Mouse (Mus musculus): ENCODE results near the gene Ccnt1.

DNA sequence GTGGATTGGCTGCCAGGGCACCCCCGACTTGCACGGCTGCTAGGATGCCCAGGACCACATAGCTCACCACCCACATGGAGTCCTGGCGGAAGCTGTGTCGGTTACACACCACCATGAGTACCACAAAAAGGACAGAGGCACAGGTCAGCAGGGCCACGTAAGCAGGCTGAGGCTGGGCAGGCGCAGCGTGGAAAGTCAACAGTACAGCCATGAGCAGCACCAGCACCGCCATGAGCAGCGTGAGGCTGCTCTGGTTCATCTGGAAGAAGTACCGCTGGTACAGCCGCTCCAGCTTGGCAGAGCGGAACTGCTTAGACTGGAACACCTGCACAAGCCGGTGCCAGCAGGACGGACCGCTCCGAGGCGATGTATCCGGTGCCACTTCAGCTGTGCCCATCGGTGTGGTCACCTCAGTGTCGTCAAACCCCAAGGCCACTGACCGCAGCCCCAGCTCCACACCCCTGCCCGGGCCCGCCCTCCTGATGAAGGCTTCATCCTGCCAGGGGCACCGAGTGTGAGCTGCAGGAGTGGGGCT, 33.4 kb upstream of the Ccnt1 start:
- TF ChIP-seq CTCF (IDR thresholded peaks at IDR 0.05; ENCODE audit: borderline replicate concordance, insufficient read depth, low read length) = no peak
- no peak for TF ChIP-seq POLR2A (IDR thresholded peaks at IDR 0.05; ENCODE audit: low read depth, low read length)

Data from embryonic fibroblast, embryonic 13.5 days (primary cell).